Mouse (Mus musculus) brown adipose tissue, adult 24 weeks (tissue): Measurements from ENCODE around the gene Gpr171. TPM values are rescaled to one million over a fixed set of nuclear protein-coding genes. Genes with fewer than 3 reads are reported as not detected.
"Not testable (repeated sequence)": the region's sequence is repeated elsewhere in the genome, so short reads cannot be mapped to it uniquely, and the experiment has no call there.

Experiments
- H3K27ac ChIP-seq: fragments of 200-500 bp; replicated peaks from 2 replicates; pipeline ENCODE4 v1.5.1; 2012; ENCODE audit warnings: low read depth, mild to moderate bottlenecking, low read length
- H3K4me1 ChIP-seq: fragments of 200-500 bp; 2 replicates; pipeline ENCODE4 v1.6.1; 2012; ENCODE audit warnings: low read length, mixed read lengths; ENCODE audit not compliant: control insufficient read depth, insufficient read depth, insufficient read length
- H3K4me3 ChIP-seq: fragments of 200-500 bp; 2 replicates; pipeline ENCODE4 v1.5.1; 2012; ENCODE audit warnings: low read depth, mild to moderate bottlenecking, low read length, moderate library complexity; ENCODE audit not compliant: insufficient read depth
- polyA plus RNA-seq: library from polyadenylated mRNA; stranded (reverse); fragments of >200 nt; gene quantifications from 2 replicates; pipeline ENCODE4 v1.2.4, GENCODE M21; 2012; ENCODE audit not compliant: missing spikeins, insufficient read depth, insufficient read length

Gene Gpr171
- 0.50 TPM in 1 of 2 replicates, not detected in the other for polyA plus RNA-seq

DNA sequence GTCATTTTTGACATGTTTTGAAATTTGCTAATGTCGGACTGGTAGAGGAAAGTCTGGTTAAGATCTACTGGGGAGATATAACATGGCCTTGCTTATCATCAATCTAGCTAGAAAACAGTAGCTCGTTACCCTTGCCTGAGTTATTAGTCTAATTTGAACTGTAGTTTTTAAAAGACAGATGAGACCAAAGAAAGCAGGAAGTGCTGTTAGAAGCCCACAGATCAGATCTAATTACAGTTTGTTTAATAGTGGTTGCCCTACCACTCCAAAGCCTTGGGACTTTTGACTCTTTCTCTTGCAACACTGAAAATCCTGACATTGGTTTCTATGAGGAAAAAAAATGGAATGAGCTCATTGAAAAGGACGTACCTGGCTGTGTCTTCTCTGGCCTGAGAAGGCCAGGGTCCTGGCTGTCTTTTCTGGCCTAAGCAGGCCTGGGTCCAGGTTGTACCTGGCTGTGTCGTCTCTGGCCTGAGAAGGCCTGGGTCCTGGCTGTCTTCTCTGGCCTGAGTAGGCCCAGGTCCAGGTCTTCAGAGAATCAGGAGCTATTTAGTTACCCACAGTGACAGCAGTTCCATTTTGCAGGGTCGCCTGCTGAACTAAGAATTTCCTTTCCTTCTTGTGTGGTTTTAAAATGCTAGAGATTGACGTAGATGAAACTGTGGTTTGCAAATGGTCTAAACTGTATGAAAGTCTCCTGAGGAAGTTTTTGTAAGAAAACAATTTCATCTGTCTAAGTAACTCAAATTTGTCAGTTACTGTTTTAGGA is at the start of gene Gpr171:
TSS of gene Gpr171 (minus strand) at position 604 of the 769 bp plus-strand sequence.
- H3K4me3 ChIP-seq, result no peak within 1 kb of the TSS
- H3K27ac ChIP-seq, result 0 out of 2 replicates have a peak within 1 kb of the TSS, but pooled peaks have one; percentile 27
- H3K4me1 ChIP-seq, result no peaks in the 10 kb centered on the region

DNA sequence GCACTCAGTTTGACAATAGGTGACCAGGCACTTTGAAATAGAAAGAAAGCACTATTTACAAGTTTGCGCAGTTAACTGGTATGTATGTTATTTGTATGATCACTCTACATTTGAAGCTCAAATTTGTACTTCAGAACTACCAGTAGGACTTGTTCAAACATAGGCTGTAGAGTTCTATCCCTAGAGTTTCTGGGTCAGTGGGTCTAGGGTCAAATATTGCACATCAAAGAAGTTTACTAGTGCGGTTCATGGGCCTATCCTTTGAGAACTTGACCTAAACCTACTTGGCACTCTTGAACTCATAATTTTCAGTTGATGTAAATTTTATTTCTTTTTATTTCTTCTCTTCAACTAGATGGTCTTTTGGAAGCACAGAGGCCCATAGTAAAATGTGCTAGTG is 49.0 kb upstream of the Gpr171 start:
- H3K4me3 ChIP-seq, result no peak overlapping the region
- H3K27ac ChIP-seq, result no peak overlapping the region
- no peaks in the 10 kb centered on the region for H3K4me1 ChIP-seq

DNA sequence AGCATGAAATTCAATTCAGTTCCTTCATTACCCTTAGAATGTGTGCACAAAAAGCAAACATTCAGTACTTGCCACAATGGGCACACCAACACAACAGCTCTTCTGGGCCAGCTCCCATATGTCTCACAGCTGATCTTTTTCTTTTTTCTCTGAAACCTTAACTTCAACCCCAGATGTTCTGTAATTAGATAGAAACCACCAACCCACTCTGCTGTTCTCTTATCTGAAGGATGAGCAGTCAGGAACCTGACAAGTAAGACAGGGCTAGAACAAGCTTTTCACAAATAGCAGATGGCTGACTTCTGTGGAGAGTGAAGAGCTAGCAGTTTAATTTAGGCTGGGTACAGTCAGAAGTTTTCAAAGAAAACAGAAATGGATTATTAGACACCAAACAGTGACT is 48.0 kb upstream of the Gpr171 start:
- H3K4me1 ChIP-seq, result no peaks in the 10 kb centered on the region
- no peak overlapping the region for H3K27ac ChIP-seq
- no peak overlapping the region for H3K4me3 ChIP-seq

DNA sequence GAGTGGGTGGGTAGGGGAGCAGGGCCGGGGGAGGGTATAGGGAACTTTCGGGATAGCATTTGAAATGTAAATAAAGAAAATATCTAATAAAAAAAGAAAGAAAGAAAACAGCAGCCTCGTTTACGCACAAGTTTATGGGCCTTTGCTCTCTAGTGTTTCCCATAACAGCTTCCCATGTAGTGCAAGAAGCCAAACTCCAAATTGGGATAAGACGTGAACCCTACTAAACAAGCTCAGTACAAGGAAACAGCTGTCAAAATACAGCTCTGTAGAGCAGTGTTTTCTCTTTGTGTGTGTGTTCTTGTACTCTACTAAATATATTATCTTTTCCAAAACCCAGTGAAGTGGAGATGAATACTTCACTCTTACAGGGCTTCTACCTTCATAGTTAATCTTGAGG is 43.6 kb upstream of the Gpr171 start:
- Histone ChIP-seq H3K4me3 (no peak overlapping the region), H3K4me1 (no peaks in the 10 kb centered on the region; the same call in 1 of the 2 replicates), H3K27ac (no peak overlapping the region)

DNA sequence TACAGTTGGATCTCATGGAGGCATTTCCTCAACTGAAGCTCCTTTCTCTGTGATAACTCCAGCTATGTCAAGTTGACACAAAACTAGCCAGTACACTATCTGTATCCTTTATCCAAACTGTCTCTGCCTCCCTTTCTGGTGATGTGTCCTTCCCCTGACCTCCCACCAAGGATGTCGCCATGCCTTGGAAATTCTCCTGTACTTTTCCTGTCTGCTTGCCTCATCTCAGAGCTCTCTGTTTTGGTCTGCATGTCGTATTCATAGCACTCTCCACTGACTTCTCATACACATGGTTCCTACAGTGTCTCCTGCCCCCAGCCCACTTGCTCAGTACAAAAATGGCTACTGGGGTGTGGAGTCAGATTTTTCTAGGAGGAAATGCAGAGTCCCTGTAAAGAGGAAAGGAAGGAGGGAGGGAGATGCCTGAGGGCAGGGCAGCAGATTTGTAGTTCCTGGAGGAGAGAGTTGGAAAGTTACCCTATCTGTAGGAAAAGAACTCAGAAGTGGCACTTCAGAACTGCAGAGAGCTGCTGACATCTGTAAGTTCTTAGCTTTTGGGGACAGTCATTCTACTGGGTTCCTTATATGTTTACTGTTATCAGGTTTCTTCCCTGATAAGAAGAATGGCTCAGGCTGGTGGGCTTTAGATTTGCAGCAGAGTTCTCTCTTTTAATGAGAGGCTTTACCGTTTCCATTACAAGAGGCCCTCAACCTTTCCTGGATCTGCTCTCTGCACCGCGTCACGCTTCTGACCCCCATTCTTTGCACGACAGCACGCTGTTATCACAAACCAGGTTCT is 40.1 kb upstream of the Gpr171 start:
- H3K4me1 ChIP-seq, result no peaks in the 10 kb centered on the region; the same call in 1 of the 2 replicates
- no peak overlapping the region for H3K4me3 ChIP-seq
- no peak overlapping the region for H3K27ac ChIP-seq

DNA sequence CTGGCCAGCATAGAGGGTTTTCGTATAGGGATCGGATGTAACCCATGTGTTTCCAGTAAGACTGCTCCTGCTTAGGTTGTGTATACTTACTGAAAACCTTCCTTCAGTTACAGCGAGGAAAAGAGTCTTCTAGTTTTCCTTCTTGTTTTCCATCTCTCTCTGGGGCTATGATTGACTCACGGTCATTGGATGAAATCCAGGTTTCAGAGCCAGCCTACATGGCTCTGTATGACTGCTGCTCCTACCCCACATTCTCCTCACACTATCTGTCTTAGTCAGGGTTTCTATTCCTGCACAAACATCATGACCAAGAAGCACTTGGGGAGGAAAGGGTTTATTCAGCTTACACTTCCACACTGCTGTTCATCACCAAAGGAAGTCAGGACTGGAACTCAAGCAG is 39.3 kb upstream of the Gpr171 start:
- not testable (repeated sequence) for H3K4me3 ChIP-seq, H3K27ac ChIP-seq, H3K4me1 ChIP-seq

DNA sequence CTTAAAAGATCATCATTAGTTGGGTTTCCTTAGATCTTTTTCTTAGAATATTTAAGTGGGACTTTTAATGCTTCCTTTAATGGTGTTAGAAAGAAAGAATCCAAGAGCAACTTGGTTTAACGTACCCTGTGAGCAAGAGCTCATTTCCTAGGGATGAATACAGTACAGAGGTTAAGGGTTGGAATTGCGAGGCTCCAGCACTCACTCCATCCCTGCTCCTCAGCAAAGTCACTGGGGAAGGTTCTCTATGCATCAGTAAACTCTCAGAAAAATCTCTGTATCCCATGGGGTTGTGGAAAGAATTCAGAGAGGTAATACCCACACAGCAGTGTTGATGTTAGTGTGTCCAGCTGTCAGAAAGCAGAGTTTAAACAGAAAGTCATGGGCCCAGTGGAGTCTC is 38.5 kb upstream of the Gpr171 start:
- Histone ChIP-seq H3K4me3 (no peak overlapping the region), H3K27ac (no peak overlapping the region), H3K4me1 (no peaks in the 10 kb centered on the region; the same call in 1 of the 2 replicates)

DNA sequence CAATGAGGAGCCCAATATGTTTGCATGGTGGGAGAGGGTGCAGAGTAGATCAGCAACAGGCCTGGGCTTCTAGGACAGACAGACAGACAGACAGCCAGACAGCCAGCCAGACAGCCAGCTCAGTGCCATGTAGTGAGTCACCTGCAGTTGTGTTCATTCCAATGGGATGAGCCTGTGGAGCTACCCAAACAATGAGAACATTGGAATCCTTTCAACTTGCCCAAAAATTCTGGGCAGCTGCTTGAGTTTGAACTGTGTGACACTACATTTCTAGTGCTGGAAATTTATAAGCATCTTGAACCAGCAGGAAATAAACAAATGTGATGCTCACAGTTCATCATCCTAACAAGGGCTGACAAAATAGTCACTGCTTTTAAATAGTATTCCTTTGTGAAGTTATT is 38.0 kb upstream of the Gpr171 start:
- Histone ChIP-seq H3K27ac (no peak overlapping the region), H3K4me1 (no peaks in the 10 kb centered on the region; the same call in 1 of the 2 replicates), H3K4me3 (no peak overlapping the region)

DNA sequence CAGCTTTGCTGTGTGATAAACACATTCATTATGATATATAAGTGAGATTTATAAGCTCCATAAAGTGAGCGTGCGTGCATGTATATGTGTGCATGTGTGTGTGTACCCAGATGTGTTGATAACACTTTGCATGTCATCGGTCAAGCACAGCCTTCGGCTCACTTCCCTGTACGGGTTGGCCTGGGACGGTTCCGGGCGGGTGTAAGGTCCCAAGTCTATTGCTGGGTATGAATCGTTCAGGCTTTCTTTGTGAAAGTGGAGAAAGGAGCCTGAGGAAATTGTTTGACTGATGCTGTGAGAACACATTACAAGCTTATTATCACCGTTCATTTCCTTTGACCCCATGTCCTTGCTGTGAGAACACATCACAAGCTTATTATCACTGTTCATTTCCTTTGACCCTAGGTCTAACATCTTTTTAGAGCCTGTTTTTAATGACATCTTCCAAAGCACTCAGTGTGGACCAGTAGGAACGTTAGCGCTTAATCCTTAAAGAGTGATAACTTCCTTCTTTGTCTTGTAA is 37.4 kb upstream of the Gpr171 start:
- H3K4me1 ChIP-seq, result no peaks in the 10 kb centered on the region; the same call in 1 of the 2 replicates
- no peak overlapping the region for H3K4me3 ChIP-seq
- no peak overlapping the region for H3K27ac ChIP-seq

DNA sequence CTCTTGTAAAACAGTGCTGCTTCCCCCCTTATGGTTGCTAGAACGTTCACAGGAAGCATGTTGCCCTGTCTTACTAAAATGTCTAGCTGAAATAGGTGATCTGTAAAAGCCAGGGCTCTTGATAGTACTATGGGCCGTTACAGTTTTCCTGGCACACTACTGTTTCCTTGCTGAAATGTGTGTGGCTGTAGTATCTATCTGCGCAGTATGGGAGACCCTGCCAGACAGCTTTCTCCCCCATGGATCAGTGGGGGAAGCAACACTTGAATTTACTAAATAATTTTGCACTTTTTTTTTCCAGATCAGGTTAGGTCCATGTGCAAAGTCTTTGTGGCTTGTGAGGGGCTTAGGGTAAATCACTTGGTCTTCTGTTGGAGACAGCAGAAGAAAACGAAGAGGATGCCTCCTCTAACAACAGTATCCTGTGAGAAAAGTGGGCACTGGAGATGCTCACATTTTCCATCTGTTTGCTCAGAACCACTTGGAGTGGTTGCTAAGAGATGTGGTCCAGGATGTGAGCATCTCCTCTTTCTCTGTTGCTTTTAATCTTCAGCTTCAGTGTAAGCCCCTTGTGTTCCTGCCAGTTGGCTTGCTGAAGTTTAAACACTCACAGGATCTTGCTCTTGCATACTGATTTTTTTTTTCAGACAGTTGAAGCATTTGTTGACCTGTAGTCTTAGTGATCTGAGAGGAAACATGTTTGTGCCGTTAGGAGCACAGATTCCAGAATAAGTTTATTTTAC is 34.5 kb upstream of the Gpr171 start:
- Histone ChIP-seq H3K27ac (no peak overlapping the region), H3K4me1 (no peaks in the 10 kb centered on the region)

DNA sequence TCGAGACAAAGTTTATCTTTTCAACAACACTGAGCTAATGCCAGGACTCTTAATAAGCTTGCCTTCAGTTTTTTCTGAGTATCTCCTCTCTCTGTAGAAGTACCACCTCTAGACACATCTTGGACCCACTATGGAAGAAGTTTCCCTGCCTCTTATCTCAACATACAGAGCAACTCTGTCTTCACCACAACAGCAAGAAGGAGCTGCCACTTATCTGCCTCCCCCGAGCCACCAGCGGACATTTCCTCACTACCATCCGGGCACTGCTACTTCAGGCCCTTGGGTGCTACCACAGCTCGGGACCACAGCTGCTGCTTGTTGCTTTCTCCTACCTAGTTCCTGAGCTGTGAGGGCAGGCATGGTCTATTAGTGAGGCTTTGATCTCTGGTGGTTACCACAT is 31.6 kb upstream of the Gpr171 start:
- Histone ChIP-seq H3K4me3 (no peak overlapping the region), H3K27ac (no peak overlapping the region), H3K4me1 (no peaks in the 10 kb centered on the region)

More for the DNA sequence above, 34.5 kb upstream of the Gpr171 start:
- no peak overlapping the region for H3K4me3 ChIP-seq

DNA sequence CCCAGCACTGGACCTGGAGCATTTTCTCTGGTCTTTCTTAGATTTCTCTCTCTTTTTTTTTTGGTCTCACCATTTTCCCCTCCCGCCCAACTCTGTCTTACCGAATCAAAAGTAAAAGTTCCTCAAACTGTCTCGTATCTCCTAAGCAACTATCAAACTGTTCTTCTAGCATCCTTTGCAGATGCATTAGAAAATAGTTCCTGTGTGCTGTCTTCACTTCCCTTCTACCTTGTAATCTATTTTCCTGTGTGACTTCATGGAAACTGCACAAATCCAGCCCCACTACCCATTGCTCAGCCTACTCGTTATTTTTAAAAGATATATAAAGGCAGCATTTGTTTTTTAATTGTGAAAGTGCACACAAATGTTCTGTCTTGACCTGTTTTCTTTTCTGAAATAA is 30.3 kb upstream of the Gpr171 start:
- Histone ChIP-seq H3K27ac (no peak overlapping the region), H3K4me3 (no peak overlapping the region), H3K4me1 (no peaks in the 10 kb centered on the region)

DNA sequence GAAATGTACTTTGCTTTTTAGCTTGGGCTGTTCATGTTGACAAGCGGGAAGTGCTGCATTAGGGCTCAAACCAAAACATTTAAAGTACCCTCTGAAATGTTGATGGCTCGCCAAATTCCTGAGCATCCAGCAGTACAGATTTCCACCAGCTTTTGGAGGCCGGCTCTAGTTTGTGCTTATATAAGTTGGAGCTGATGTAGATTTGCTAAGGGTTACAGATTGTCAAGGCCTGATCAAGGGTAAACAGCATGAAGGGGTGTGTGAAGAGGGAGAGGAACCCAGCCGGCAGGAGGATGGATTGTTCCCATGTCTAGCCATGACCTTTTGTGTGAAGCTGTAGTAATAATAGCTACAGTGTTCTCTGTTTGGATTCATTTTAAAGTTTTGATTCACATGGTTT is 29.5 kb upstream of the Gpr171 start:
- no peak overlapping the region for H3K4me3 ChIP-seq
- no peak overlapping the region for H3K27ac ChIP-seq
- no peaks in the 10 kb centered on the region for H3K4me1 ChIP-seq

DNA sequence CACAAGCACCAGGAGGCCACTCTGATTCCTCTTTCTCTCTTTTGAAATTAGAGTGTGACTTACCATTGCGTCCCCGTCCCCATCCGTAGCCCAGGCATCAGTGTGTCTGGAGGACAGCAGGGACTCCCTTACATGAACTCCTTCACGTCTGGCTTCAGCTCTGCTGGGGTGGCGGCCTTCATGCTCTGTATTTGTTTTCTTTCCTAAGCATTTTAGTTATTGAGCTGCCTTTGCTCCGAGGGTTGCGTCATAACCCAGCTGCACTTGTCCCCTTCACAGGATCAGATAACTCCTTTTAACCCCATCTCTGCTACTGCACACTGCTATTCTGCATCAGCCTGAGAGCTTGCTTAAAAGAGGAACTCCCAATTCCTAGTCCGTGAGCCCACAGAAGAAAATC is 28.8 kb upstream of the Gpr171 start:
- Histone ChIP-seq H3K4me3 (peak overlapping the region; percentile 35; the same call in 1 of the 2 replicates), H3K4me1 (no peaks in the 10 kb centered on the region), H3K27ac (peak overlapping the region; percentile 68; the same call in 1 of the 2 replicates)

DNA sequence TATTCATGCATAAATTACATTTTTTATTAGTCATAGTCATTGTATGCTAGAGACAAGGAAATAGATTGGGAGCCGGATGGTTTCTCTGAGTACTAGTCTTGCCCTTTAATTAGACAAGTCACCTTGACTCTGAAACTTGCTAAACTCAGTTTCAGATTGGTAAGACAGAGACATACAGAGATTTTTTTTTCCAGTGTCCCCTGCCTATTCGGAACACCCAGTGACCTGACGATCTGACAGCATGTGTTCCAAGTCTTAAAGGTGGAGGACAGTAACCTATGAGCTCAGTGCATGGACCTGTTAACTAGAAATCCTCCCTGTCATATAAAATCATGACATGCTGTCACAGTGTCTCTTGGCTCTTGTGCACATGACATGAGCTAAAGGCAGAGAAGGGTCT is 27.9 kb upstream of the Gpr171 start:
- no peak overlapping the region for H3K4me3 ChIP-seq
- H3K27ac ChIP-seq, result no peak overlapping the region
- no peaks in the 10 kb centered on the region for H3K4me1 ChIP-seq
